Mouse (Mus musculus) v-Abl transformed pro-B cells (cell line): ENCODE data around the gene Nlgn1.

Experiments used
- in situ Hi-C, 2 experiments: fragments of 400-800 bp; cut with MboI; formaldehyde crosslinking; loops; one replicate each; pipeline ENCODE4 v1.15.1; 2025; ENCODE audit not compliant: unreplicated experiment in 2 of 2

Gene Nlgn1

GRCm38 (mm10) chr3:26202702-26203101, 129.6 kb downstream of the Nlgn1 start:
- in situ Hi-C loops: no loop called here

GRCm38 (mm10) chr3:26201410-26201809, 130.8 kb downstream of the Nlgn1 start:
- in situ Hi-C loops: no loop called here

GRCm38 (mm10) chr3:26194970-26195369, 137.3 kb downstream of the Nlgn1 start:
- in situ Hi-C loops: no loop called here

- in situ Hi-C loops: no loop called here
Observed at GRCm38 (mm10) chr3:26181013-26181412, 151.2 kb downstream of the Nlgn1 start.

GRCm38 (mm10) chr3:26175371-26175770, 156.9 kb downstream of the Nlgn1 start:
- in situ Hi-C loops: no loop called here

- in situ Hi-C loops: no loop called here
Observed at GRCm38 (mm10) chr3:26174257-26174656, 158.0 kb downstream of the Nlgn1 start.

- in situ Hi-C loops: no loop called here
Observed at GRCm38 (mm10) chr3:26173613-26174012, 158.6 kb downstream of the Nlgn1 start.

GRCm38 (mm10) chr3:26166711-26167110, 165.5 kb downstream of the Nlgn1 start:
- in situ Hi-C loops: no loop called here

- in situ Hi-C loops: no loop called here
Observed at GRCm38 (mm10) chr3:26153782-26154181, 178.5 kb downstream of the Nlgn1 start.

GRCm38 (mm10) chr3:26153036-26153741, 179.1 kb downstream of the Nlgn1 start:
- in situ Hi-C loops: no loop called here

GRCm38 (mm10) chr3:26152510-26153035, 179.7 kb downstream of the Nlgn1 start:
- in situ Hi-C loops: no loop called here

GRCm38 (mm10) chr3:26151351-26152020, 180.8 kb downstream of the Nlgn1 start:
- in situ Hi-C loops: no loop called here

- in situ Hi-C loops: no loop called here
Observed at GRCm38 (mm10) chr3:26146174-26146573, 186.1 kb downstream of the Nlgn1 start.

GRCm38 (mm10) chr3:26145441-26145840, 186.8 kb downstream of the Nlgn1 start:
- in situ Hi-C loops: no loop called here

- in situ Hi-C loops: no loop called here
Observed at GRCm38 (mm10) chr3:26141590-26141989, 190.7 kb downstream of the Nlgn1 start.

- in situ Hi-C loops: no loop called here
Observed at GRCm38 (mm10) chr3:26134839-26135651, 197.2 kb downstream of the Nlgn1 start.

- in situ Hi-C loops: no loop called here
Observed at GRCm38 (mm10) chr3:26130919-26131318, 201.3 kb downstream of the Nlgn1 start.

GRCm38 (mm10) chr3:26129455-26129854, 202.8 kb downstream of the Nlgn1 start:
- in situ Hi-C loops: no loop called here

GRCm38 (mm10) chr3:26117071-26117470, 215.2 kb downstream of the Nlgn1 start:
- in situ Hi-C loops: no loop called here

GRCm38 (mm10) chr3:26106361-26106760, 225.9 kb downstream of the Nlgn1 start:
- in situ Hi-C loops: no loop called here

- in situ Hi-C loops: no loop called here
Observed at GRCm38 (mm10) chr3:26105528-26105927, 226.7 kb downstream of the Nlgn1 start.
